Mouse (Mus musculus) C3H10T1/2 (cell line): Measurements from ENCODE around the gene Arhgef11. TPM values are rescaled to one million over a fixed set of nuclear protein-coding genes. Genes with fewer than 3 reads are reported as not detected.

Source experiments
- polyA plus RNA-seq, 2 experiments: library from polyadenylated mRNA; unstranded; fragments of >200 nt; fragmentation: generic; extraction: Trizol; gene quantifications; one replicate each; pipeline ENCODE4 v1.2.1; 2012; ENCODE audit warnings: missing spikeins in 2 of 2

Gene Arhgef11
- polyA plus RNA-seq: 10 to 100 TPM in 1 of 2 experiments, under 1 TPM in 1; 0.95 to 10.5 TPM

DNA sequence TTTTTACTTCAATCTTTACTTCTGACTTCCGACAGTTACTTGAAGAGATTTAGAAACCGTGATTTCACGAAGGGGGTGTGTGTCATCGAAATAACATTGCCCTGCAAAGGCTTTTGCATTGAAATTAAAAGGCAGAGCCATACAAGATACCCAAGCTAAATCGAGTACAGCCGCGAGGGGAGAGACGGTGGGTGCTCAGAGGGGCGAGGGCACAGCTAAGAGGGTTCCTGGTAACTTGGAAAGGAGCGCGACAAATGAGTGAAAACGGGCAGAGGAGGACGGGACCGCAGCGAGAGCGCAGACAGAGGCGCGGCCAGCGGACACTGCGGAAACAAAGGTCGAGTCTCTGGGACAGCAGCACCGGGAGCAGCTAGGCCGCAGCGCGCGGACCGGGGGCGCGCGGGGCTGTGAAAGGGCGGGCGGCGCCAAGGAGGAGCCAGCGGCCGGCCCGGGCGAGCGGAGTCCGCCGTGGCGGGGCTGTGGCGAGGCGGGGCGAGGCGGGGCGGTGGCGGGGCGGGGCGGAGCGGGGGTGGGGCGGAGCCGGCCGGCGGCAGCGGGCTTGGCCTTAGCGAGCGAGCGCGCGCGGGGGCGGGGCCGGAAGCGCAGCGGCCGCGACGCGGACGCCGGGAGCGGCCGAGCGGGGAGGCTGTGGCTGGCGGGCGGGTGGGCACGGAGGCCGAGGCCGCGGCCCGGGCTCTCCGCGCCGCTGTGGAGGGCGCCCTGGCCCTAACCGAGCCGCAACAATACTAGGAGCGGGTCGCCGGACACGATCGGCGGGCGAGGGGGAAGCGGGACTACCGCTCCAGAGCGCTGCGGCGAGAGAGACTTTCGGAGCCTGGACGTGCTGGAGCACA, at the start of gene Arhgef11:
Gene Arhgef11 (plus strand): TSS at position 603 of the 854 bp plus-strand sequence.

GRCm38 (mm10) chr3:87748431-87748830, 131.1 kb downstream of the Arhgef11 start, which contains the start of gene Lrrc71:
Gene Lrrc71, minus strand, starts transcription at chr3:87748625.

Other genes with a start within 250 kb of the Arhgef11 start
- not detected for gene Fcrl1, start 241.2 kb upstream of the Arhgef11 start, polyA plus RNA-seq
- gene Fcrl5, start 181.8 kb upstream of the Arhgef11 start, polyA plus RNA-seq: not detected
- 1 to 10 TPM in 1 of 2 experiments, under 1 TPM in 1; 0.22 to 3.2 TPM for gene Etv3, start 92.2 kb upstream of the Arhgef11 start, polyA plus RNA-seq
- under 1 TPM; 0.28 to 0.38 TPM for gene Lrrc71, start 131.1 kb downstream of the Arhgef11 start, polyA plus RNA-seq
- not detected for gene Ntrk1, start 177.6 kb downstream of the Arhgef11 start, polyA plus RNA-seq
- gene Insrr, start 179.4 kb downstream of the Arhgef11 start, polyA plus RNA-seq: not detected
- gene Pear1, start 206.7 kb downstream of the Arhgef11 start, polyA plus RNA-seq: 10 to 100 TPM; 13.4 to 32.4 TPM
- gene Sh2d2a, start 229.2 kb downstream of the Arhgef11 start, polyA plus RNA-seq: under 1 TPM in 1 of 2 experiments, not detected in 1; 0.01 TPM